Mouse (Mus musculus): ENCODE data around the gene Foxp4.

Foxp4 gene

GRCm38 (mm10) chr17:47888641-47889040, 35.8 kb downstream of the Foxp4 start:
- DNase-seq: no peak

GRCm38 (mm10) chr17:47888155-47888455, 36.3 kb downstream of the Foxp4 start:
- DNase-seq: no peak

DNA sequence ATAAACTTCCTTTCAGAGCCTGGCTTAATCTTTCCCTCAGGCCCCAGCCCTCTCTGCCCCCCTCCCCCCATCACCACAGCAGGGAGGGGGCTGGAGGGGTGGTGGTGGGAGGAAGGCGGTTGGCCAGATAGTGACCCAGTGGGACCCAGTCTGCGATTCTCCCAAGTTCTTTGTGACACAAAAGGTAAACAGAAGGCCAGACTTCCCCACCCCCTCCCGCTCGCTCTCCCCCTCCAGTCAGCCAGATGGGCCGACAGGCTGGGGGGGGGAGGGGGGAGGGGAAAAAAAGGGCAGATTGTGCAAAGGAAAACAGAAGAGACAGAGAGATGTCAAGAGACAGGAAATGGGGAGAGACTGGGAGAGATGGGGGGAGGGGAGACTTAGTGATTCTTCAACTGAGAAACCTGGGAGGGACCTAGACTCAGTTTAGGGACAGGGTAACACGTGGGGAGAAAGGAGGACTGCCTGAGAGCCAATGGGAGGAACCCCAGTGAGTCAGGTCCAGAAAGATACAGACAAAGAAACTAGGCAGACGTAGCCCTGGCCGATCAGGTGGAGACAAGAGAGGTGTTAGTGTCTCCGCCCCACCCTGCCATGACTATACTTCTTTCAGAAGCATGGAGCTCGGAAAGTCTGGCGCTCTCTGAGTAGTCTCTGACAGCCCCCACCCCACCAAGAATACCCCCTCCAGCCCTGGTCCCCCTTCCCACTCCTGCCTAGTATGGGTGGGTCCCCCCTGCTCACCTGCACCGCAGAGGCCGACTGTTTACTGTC, 36.9 kb downstream of the Foxp4 start:
- no peak for DNase-seq

DNA sequence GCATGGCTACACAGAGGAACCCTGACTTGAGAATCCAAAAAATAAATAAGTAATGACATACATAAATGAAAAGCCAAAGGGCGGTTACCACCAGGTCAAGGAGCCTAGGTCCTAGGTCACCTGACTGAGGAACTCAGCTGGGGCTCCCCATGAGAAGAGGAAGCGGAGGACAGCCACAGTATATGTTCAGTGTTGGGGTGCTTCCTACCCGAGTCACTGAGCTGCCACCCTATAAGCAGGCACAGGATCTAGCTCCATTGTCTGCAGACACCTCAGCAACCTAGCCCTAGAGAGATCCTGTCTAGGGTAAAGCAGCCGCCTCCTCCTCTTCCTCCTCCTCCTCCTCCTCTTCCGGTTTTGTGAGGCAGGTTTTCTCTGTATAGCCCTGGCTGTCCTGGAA, 41.3 kb downstream of the Foxp4 start:
- no peak for DNase-seq

DNA sequence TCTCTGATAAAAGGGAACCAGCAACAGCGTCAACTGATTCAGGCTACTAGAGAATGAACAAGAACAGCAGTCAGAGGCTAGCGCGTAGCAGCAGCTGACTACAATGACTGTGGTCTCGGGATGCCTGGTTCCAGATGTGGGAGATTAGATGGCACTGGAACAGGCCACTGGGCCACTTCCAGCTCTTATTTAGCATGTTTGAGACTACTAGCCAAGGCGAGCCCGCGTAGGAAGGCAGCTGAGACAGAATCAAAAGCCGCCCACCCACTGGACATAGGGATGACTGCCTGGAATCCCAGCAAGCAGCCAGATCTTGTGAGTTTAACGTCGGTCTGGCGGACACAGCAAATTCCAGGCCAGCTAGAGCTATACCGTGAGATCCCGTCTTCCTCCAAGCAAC, 43.1 kb downstream of the Foxp4 start:
- no peak for DNase-seq

DNA sequence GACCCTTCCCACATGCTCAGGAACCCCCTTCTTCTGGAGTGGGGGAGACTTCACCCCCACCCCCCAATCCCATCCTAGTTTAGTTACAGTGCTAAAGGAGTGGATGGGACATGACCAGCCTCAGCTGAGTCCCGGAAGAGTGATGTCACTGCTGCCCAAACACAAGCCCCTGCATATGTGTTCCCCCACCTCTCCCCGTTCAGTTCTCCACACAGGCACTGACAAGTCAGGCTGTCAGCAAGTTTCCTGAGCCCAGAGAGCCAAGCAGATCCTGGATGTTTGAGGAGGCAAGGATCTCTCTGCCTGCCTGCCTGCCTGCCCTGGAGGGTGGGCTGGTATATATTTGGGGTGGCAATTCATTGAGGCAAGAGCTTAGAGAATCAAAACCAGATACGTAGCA, 45.2 kb downstream of the Foxp4 start:
- DNase-seq: no peak

GRCm38 (mm10) chr17:47878378-47879089, 45.9 kb downstream of the Foxp4 start:
- DNase-seq: no peak

DNA sequence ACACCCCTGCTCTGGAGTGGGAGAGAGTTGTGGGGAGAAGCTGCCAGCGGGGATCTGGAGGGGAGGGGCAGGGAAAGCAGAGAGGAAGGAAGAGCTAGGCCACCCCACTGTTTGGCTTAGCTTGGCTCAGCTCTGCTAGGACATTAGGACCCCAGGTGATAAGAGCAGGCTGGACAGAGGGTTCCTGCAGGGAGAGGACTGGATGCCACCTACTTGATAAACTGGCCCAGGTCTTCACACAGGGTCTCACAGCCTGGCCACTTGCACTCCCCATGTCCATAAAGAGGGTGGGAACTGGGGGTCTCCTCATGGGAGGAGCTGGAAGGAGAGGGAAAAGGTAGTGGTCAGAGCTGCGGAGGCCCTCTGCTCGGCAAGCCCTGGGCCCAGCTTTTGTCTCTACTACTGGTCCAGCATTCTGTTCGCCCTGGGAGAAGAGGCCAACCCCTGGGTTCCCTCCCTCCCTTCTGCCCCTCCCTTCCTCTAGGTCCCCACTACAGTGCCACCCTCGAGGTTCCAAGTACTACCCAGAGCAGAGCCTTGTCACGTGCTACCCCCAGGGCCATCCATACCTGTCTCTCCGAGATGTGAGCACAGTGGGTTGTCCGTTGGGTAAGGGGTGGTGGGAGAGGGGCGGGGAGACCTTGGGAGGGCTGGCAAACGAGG, 46.6 kb downstream of the Foxp4 start:
- no peak for DNase-seq

- no peak for DNase-seq
Measured at GRCm38 (mm10) chr17:47876776-47877714, 47.4 kb downstream of the Foxp4 start.

DNA sequence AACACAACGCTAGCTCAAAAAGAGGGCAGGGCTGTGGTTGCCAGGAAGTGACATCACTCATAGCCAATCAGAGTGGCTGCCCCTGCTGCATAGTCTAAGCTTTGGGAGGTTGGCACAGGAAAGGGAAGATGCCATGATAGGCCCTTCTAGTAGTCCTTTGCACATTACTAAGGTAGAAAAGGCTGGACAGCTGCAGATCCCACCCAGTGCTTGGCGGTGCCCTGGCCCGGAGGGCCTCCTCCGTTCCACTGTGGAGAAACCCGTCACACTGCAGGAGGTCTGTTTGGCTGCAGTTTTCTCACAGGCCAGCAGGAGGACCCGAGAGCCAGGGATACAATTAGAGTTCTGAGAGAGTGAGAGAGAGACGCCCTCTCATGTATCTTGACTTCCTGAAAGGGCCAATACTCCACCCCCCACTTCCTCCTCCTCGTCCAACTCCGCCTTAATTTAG, 51.1 kb downstream of the Foxp4 start:
- DNase-seq: peak; percentile 87

DNA sequence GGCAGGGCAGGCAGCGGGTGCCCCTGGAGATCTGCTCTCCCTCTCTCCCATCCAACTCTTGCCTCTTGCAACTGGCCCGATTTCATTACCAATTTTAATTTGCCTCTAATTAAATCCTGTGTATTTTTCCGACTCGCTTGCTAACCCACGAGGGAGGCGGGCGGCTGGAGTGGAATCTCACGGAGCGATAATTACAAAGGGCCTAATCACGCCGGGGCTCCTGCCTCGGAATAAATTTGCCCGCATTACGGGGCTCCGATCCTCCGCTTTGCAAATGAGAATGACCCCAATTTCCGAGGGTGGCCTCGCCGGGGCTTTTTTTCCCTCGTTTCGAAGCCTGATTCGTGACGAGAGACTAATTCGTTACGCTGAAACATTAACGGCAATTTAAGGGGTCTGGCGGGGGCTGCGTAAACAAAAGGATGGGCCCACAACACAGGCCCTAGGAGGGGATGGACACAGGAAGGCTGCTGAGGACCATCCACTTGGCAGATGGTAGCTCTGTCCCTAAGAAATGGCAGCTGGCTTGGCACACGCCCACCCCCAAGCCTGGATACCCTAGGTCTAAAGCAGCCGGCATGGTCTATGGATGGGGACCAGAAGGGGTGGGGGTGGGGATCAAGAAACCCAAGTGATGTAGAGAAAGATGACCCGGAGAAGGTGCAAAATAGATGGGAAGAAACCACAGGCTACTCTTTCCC, 52.0 kb downstream of the Foxp4 start:
- no peak for DNase-seq

GRCm38 (mm10) chr17:47869874-47870273, 54.6 kb downstream of the Foxp4 start:
- DNase-seq: no peak

- DNase-seq: no peak
Measured at GRCm38 (mm10) chr17:47866037-47866436, 58.4 kb downstream of the Foxp4 start.

DNA sequence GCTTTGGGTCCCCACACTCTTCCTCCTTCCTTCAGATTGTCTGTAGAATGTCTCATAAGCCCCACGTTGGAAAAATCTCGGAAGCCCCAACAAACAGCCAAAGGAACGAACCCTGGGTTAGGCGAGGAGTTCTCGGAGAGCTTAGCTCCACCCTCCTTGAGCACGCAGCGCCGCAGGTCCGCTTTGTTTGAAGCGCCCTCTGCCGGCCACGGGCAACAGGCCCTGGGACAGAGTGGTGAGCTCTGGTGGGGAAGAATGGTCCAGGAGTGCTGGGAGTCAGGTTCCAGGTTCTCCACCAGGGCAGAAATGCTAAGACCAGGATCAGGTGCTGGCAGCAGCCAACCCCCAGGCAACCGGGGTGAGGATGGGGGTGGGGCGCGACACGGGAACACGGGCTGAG, 59.9 kb downstream of the Foxp4 start:
- DNase-seq: peak; percentile 78

DNA sequence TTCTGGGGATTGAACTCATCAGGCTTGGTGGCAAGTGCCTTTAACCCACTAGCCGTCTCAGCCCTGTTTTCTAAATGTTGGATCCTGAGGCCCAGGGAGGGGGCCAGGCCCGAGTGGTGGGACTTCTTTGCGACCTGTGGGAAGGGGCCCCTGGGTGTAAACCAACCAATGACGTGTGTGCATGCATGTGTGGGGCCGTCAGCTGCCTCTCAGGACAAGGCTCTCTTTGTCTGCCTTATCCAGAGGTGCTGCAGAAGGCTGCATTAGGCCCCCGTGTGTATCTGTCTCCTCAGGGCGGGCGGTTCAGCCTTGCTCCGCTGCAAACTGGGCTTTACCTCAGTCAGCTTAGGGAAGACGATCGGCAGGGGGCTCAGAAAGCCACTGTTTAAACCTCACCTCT, 61.0 kb downstream of the Foxp4 start:
- no peak for DNase-seq

GRCm38 (mm10) chr17:47863023-47863422, 61.4 kb downstream of the Foxp4 start:
- no peak for DNase-seq

DNA sequence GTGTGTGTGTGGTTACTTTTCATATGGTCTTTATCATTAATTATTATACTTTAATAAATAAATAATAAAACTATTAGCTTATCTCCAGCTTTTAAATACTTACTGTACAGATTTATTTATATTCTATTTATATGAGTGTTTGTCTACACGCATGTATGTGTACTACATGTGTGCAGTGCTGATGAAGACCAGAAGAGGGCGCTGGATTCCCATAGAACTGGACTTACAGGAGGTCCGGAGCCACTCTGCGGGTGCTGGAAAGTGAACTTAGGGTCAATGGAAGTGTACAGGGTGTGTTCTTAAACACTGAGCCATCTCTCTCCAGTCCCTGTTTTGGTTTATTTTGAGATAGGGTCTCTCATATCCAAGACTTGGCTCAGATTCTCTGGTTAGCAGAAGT, 68.9 kb downstream of the Foxp4 start:
- no peak for DNase-seq

GRCm38 (mm10) chr17:47854908-47855307, 69.5 kb downstream of the Foxp4 start:
- no peak for DNase-seq

GRCm38 (mm10) chr17:47853760-47854159, 70.7 kb downstream of the Foxp4 start:
- DNase-seq: no peak

GRCm38 (mm10) chr17:47853336-47853735, 71.1 kb downstream of the Foxp4 start:
- DNase-seq: no peak

DNA sequence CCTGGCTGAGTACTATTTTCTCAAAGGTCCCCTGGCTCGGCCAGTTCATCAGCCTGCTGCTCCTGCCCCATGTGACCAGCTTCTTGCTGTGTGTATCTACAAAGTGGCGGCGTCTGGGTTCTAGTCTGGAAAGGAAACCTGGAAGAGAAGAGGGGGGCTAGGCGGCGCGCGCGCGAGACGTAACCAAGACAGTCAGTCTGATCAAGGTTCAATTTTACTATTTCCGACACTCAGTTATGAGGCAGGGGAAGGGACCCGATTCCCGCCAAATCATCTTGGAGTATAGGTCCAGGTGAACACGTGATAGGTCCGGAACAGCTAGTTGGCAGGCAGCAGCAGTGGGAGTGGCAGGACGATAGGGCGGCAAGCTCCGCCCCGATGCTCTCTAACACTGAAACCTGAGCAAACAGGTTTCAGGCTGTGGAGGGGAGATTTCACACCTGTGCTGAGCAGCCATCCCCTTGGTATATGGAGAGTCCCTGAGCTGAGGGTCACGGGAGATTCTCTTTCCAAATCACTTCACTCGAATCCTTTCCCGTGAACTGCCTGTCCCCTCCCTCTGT, 72.6 kb downstream of the Foxp4 start:
- peak; percentile 63 for DNase-seq
